Mouse (Mus musculus) hematopoietic stem cell, adult 5-6 weeks (primary cell): ENCODE measurements around the gene Lgsn. TPM values are rescaled to one million over a fixed set of nuclear protein-coding genes. Genes with fewer than 3 reads are reported as not detected.

ENCODE experiments used
- ATAC-seq, 2 experiments: fragments of 125-278 bp in 1 of 2; replicated peaks in 1 of 2; 2 replicates each; pipeline ENCODE4 v1.8.0; 2016 to 2017; ENCODE audit warnings: inconsistent platforms in 2 of 2, mild to moderate bottlenecking in 2 of 2, moderate number of reproducible peaks in 2 of 2, low read depth in 1 of 2, moderate TSS enrichment in 1 of 2; ENCODE audit not compliant: low FRiP score in 2 of 2, poor library complexity in 2 of 2, severe bottlenecking in 2 of 2, insufficient read depth in 1 of 2, low TSS enrichment in 1 of 2
- total RNA-seq: library from RNA; stranded (forward); fragments of 172-1452, 232-1000 nt; gene quantifications from 2 replicates; pipeline ENCODE4 v1.2.3, GENCODE M21; 2017

Lgsn gene
- total RNA-seq, 1 experiment from 2014 or later = not detected

DNA sequence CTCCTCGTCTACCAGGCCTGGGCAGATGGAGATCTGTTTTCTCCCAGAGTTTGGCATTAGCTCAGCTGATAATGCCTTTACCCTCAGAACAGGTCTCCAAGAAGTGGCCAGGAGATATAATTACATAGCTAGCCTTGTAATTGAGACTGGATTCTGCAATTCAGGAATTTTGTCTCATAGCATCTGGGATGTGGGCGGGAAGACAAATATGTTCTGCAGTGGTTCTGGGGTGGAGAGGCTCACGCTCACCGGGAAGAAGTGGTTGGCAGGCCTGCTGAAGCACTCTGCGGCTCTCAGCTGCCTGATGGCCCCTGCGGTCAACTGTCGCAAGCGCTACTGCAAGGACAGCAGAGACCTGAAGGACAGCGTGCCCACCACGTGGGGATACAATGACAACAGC is 27.6 kb downstream of the Lgsn start:
- ATAC-seq = no peak

DNA sequence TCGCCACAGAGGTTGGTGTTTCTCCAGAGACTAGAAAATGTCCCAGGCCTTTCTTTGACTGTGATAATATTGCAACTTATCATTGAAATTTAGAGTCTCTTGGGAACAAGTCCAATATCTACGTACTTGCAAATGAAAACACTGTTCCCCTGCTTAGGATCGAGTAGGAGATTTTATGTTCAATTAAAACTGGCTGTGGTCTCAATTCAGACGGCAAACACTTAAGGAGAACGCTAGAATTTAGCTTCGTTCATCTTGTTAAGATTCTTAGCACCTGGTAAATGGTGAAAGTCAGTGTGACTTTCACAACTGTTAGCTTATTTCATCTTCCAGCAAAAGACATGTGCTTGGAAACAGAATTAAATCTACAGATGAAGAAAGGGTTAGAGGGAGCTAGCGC is 29.1 kb downstream of the Lgsn start:
- ATAC-seq = no peak

DNA sequence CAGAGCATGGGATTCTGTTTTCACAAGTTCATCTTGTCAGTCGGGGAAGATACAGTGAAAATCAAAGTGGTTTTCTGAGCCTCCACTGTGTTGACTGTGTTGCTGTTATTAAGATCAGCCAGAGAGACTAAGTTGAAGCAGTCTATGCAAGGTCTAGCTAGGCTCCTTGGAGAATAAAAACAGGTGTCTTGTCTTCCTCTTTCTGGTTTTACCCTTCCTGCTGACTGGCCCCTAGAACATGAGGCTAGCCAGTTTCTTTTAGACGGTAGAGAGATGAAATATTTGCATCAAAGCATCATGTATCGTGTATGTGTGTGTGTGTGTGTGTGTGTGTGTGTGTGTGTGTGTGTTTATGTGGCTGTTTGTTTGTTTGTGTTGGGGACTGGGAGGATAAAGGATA is 29.6 kb downstream of the Lgsn start:
- no peak for ATAC-seq

DNA sequence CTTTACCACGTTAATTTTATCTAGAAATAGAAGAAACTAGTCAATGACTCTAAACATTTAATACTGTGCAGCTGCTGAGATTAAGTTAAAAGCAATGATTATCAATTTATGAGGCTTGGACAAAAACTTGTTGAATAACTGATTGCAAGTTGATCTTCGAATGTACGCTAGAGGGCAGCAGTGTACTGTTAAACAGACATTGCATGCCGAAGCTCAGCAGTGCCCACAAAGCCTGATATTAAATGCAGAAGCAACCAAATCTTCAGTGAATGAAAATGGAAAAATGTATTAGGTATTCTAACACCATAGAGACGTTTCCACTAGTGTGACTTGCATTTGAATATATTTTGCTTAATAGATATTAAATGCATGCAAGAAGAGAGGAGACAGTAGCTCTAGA is 33.9 kb downstream of the Lgsn start:
- ATAC-seq = peak; percentile 76 to 87; a peak in 3 of 4 replicates

DNA sequence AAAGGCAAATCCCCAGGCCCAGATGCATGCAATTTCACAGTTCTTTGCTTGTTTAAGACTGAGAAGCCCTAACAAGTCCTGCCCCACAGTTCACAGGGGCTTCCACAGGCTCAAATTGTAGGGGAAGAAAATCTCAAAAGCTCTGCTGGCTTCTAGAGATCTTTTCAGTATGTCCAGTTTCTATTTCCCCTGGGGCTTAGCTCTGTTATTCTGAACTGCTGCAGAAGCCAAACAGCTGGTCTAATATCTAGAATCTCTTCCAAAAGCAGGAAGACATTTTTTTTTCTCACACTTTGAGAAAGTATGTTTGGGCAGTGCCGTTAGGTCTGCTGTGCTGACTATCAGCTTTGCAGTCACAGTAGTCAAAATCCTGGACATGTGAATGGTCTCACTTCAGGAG is 38.6 kb downstream of the Lgsn start:
- no peak for ATAC-seq

DNA sequence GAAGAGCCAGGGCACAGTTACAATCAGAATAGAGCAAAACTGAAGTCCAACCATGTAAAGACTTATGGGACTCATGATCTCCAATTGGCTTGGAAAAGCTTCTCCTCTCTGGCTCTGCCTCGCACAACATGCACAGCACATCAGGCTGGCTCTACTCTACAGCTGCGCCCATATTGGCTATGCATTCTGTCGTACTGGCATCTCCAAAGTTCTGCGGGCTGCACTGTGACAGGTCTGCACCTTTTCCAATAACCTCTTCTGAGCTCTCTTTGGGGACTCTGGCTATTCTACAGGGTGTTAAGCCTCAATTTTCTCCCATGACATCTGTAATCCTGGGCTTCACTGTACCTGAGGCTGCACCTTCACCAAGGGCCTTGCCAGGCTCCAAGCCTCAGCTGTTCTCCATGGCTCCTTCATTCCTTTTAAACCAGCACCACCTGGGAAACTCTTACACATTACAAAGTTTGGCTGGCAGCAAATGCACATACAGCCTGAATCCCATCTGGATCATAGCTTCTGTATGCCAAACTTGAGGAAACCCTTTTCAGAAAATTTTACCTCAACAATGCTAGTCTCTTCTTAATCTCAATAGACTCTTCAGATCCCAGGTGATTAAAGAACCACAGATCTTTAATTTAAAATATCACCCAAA is 44.5 kb downstream of the Lgsn start:
- ATAC-seq = no peak

GRCm38 (mm10) chr1:31222564-31222963 is 46.4 kb downstream of the Lgsn start, which contains the start of the genes 4931428L18Rik and Pih1d3:
Gene 4931428L18Rik, minus strand, starts transcription at chr1:31222684.
Gene Pih1d3, plus strand, starts transcription at chr1:31222838.
- peak; percentile 37 to 72; a peak in 3 of 4 replicates for ATAC-seq

- no peak for ATAC-seq
Measured at GRCm38 (mm10) chr1:31233319-31234036, 57.3 kb downstream of the Lgsn start.

Other genes with a start within 250 kb of the Lgsn start
- not detected in 2 replicates for gene AC153137.1, start 198.4 kb upstream of the Lgsn start, total RNA-seq
- 3.4 and 3.7 TPM in 2 replicates for gene 4931428L18Rik, start 46.3 kb downstream of the Lgsn start, total RNA-seq
- gene Pih1d3, start 46.4 kb downstream of the Lgsn start, total RNA-seq = not detected in 2 replicates